Mouse (Mus musculus) liver, embryonic 14.5 days (tissue): ENCODE measurements around the gene Dcun1d5.

Experiments used
- CTCF ChIP-seq: IDR thresholded peaks from 2 replicates; pipeline ENCODE4 v1.5.1; 2016; ENCODE audit warnings: antibody characterized with exemption, low read depth, control low read depth
- EP300 ChIP-seq: IDR thresholded peaks from 2 replicates; pipeline ENCODE4 v1.6.1; 2016; ENCODE audit warnings: antibody characterized with exemption, low read depth

DNA sequence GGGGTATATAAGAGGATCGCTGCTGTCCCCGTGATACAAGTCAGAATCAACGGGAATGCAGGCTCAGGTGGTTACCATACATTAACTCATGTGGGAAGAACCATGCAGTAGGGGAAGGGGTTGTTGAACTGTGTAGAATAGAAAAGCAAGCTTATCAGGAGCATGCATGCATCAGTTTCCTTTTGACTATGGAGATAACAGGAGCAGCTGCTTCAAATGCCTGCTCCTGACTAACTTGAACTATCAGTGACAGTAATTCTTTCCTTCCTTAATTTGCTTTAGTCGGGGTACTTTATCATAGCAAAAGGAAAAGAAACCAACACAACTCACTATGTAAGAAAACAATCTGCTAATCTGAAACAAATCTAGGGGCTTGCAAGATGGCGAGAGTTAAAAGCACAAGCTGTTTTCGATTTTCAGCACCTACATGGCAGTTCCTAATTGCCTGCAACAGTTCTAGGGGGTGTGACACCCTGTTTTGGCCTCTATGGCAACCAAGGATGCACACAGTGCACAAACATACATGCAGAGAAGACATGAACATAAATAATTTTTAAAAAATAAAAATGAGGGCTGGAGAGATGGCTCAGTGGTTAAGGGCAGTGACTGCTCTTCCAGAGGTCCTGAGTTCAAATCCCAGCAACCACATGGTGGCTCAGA, 16.9 kb upstream of the Dcun1d5 start:
- TF ChIP-seq CTCF, result no peak
- peak; percentile 51 for TF ChIP-seq EP300
